Mouse (Mus musculus) lung, adult 2 months (tissue): ENCODE measurements at regions not wholly inside any gene's neighbourhood (a gene's known extent, or its start where the extent isn't known, plus 50 kb on each side); places are given as distances from the start of the nearest gene placed in this dataset.

Experiments used
- CTCF ChIP-seq: fragments of 200-500 bp; IDR thresholded peaks from 2 replicates; pipeline ENCODE4 v1.5.1; 2011; ENCODE audit warnings: mild to moderate bottlenecking, low read length, control low read depth; ENCODE audit not compliant: insufficient read depth
- POLR2A ChIP-seq: fragments of 200-500 bp; IDR thresholded peaks from 2 replicates; pipeline ENCODE4 v1.6.1; 2011; ENCODE audit warnings: low read depth, mild to moderate bottlenecking, control low read depth, low read length, borderline replicate concordance; ENCODE audit errors: extremely low read depth

GRCm38 (mm10) chr17:15977374-15978031, 146.7 kb upstream of the Rgmb start:
- TF ChIP-seq CTCF (no peak), POLR2A (no peak)
